Mouse (Mus musculus): ENCODE measurements around the gene Fgd3. TPM values are rescaled to one million over a fixed set of nuclear protein-coding genes. Genes with fewer than 3 reads are reported as not detected.

The Fgd3 gene
- polyA plus RNA-seq, 1 experiment from 2014 or later: 0.74 TPM

DNA sequence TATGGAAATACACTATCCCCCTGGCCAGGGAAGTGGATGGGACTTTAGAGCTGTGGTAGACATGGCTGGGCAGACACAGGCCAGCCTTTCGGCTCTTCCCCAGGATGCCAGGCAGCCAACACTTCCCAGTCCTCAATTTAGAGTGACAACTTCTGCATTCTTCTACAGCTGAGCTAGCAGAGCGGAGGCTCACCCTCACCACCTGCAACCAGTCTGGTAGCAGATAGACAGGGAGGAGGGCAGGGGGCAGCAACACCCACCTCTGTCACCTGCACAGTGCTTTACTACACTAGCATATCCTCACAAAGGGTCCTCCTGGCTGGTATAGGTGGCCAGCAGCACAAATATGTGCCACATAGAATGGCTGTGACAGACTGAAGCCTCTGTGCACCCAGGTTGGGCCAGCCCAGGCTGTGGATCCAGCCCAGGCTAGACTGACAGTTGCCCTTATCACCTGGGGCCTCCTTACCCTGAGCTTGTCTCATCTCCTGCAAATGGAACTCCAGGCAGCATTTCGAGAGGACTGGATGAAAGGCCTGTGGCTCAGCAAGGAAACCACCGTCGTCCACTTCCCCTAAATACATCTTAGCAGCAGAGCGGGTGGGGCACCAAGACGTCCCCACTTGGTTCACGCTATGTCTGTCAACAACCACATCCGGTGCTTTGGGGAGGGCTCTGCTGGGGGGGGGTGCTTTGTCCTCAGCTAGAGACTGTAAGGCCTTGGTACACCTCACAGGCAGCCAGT is 77.6 kb downstream of the Fgd3 start:
- H3K9me3 ChIP-seq (replicated peaks): no peaks in the 10 kb centered on the region
- no peak overlapping the region for H3K4me2 ChIP-seq
- H3K27ac ChIP-seq: no peak overlapping the region
- no peaks in the 10 kb centered on the region for H3K36me3 ChIP-seq
- no peak overlapping the region for H3K9ac ChIP-seq
- H3K4me1 ChIP-seq: peaks cover 3% of the 10 kb centered on the region
- 79% methylated on average over 9 of the region's 9 CpGs for WGBS
- H3K4me3 ChIP-seq (replicated peaks): no peak overlapping the region
- H3K27me3 ChIP-seq: peaks cover 18% of the 10 kb centered on the region
- no peak for ATAC-seq (replicated peaks; ENCODE audit: low FRiP score)

GRCm38 (mm10) chr13:49238737-49239136 is 81.4 kb downstream of the Fgd3 start:
- no peak overlapping the region for H3K4me2 ChIP-seq
- no peak overlapping the region for H3K4me3 ChIP-seq (replicated peaks)
- H3K9me3 ChIP-seq (replicated peaks): no peaks in the 10 kb centered on the region
- WGBS: 95% methylated on average over 8 of the region's 8 CpGs
- no peak for ATAC-seq (replicated peaks; ENCODE audit: low FRiP score)
- no peaks in the 10 kb centered on the region for H3K36me3 ChIP-seq
- H3K27ac ChIP-seq: no peak overlapping the region
- H3K9ac ChIP-seq: no peak overlapping the region
- no peaks in the 10 kb centered on the region for H3K4me1 ChIP-seq
- no peaks in the 10 kb centered on the region for H3K27me3 ChIP-seq

DNA sequence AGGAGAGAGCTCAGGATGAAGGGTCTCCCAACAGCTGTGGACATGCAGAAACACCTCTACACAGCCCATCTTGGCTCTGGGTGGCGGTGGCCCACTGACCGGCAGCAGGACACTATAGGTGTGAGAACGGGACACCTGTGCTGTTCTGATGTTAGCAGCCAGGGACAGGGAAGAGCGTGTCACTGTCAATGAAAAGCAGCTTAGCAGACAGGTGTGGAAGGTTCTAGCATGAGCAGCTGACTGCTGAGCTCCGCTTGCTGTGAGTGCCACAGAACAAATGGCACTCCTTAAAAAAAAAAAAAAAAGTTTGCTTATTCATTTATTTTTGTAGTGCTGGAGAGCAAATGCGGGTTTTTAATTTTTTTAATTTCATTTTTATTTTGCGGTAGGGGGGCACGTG is 82.5 kb downstream of the Fgd3 start:
- WGBS: 88% methylated on average over 8 of the region's 8 CpGs
- Histone ChIP-seq H3K27ac (no peak overlapping the region), H3K4me3 (replicated peaks) (no peak overlapping the region), H3K9ac (no peak overlapping the region), H3K9me3 (replicated peaks) (no peaks in the 10 kb centered on the region), H3K27me3 (no peaks in the 10 kb centered on the region), H3K4me2 (no peak overlapping the region), H3K36me3 (no peaks in the 10 kb centered on the region), H3K4me1 (no peaks in the 10 kb centered on the region)
- no peak for ATAC-seq (replicated peaks; ENCODE audit: low FRiP score)

GRCm38 (mm10) chr13:49234711-49235110 is 85.4 kb downstream of the Fgd3 start:
- no peak overlapping the region for H3K27ac ChIP-seq
- no peak overlapping the region for H3K4me2 ChIP-seq
- no peak overlapping the region for H3K9ac ChIP-seq
- ATAC-seq (replicated peaks; ENCODE audit: low FRiP score): no peak
- WGBS: 95% methylated on average over 4 of the region's 4 CpGs
- no peak overlapping the region for H3K4me3 ChIP-seq (replicated peaks)
- H3K4me1 ChIP-seq: no peaks in the 10 kb centered on the region
- no peaks in the 10 kb centered on the region for H3K9me3 ChIP-seq (replicated peaks)
- no peaks in the 10 kb centered on the region for H3K27me3 ChIP-seq
- no peaks in the 10 kb centered on the region for H3K36me3 ChIP-seq

- WGBS: 90% methylated on average over 8 of the region's 8 CpGs
- Histone ChIP-seq H3K4me3 (replicated peaks) (no peak overlapping the region), H3K4me2 (no peak overlapping the region), H3K27me3 (no peaks in the 10 kb centered on the region), H3K27ac (no peak overlapping the region), H3K4me1 (no peaks in the 10 kb centered on the region), H3K36me3 (no peaks in the 10 kb centered on the region), H3K9me3 (replicated peaks) (no peaks in the 10 kb centered on the region), H3K9ac (no peak overlapping the region)
- ATAC-seq (replicated peaks; ENCODE audit: low FRiP score): peak; percentile 81
Measured at GRCm38 (mm10) chr13:49233792-49234572, 86.1 kb downstream of the Fgd3 start.

GRCm38 (mm10) chr13:49225633-49226032 is 94.5 kb downstream of the Fgd3 start:
- Histone ChIP-seq H3K4me2 (no peak overlapping the region), H3K27ac (no peak overlapping the region), H3K27me3 (peaks cover 16% of the 10 kb centered on the region), H3K4me1 (no peaks in the 10 kb centered on the region), H3K9ac (no peak overlapping the region), H3K9me3 (replicated peaks) (no peaks in the 10 kb centered on the region), H3K4me3 (replicated peaks) (no peak overlapping the region), H3K36me3 (no peaks in the 10 kb centered on the region)
- no peak for ATAC-seq (replicated peaks; ENCODE audit: low FRiP score)
- 45% methylated on average over 4 of the region's 4 CpGs for WGBS

- Histone ChIP-seq H3K4me2 (no peak overlapping the region), H3K27ac (no peak overlapping the region), H3K9ac (no peak overlapping the region), H3K4me1 (no peaks in the 10 kb centered on the region), H3K27me3 (peaks cover 16% of the 10 kb centered on the region), H3K36me3 (no peaks in the 10 kb centered on the region), H3K4me3 (replicated peaks) (no peak overlapping the region), H3K9me3 (replicated peaks) (no peaks in the 10 kb centered on the region)
- no peak for ATAC-seq (replicated peaks; ENCODE audit: low FRiP score)
- WGBS: 59% methylated on average over 3 of the region's 3 CpGs
Measured at GRCm38 (mm10) chr13:49225159-49225558, 95.0 kb downstream of the Fgd3 start.

GRCm38 (mm10) chr13:49224729-49225128 is 95.4 kb downstream of the Fgd3 start:
- Histone ChIP-seq H3K27ac (no peak overlapping the region), H3K9me3 (replicated peaks) (no peaks in the 10 kb centered on the region), H3K4me3 (replicated peaks) (no peak overlapping the region), H3K4me1 (no peaks in the 10 kb centered on the region), H3K36me3 (no peaks in the 10 kb centered on the region), H3K9ac (no peak overlapping the region), H3K27me3 (peaks cover 16% of the 10 kb centered on the region), H3K4me2 (peak overlapping the region; percentile 31)
- WGBS: 24% methylated on average over 6 of the region's 6 CpGs
- no peak for ATAC-seq (replicated peaks; ENCODE audit: low FRiP score)

DNA sequence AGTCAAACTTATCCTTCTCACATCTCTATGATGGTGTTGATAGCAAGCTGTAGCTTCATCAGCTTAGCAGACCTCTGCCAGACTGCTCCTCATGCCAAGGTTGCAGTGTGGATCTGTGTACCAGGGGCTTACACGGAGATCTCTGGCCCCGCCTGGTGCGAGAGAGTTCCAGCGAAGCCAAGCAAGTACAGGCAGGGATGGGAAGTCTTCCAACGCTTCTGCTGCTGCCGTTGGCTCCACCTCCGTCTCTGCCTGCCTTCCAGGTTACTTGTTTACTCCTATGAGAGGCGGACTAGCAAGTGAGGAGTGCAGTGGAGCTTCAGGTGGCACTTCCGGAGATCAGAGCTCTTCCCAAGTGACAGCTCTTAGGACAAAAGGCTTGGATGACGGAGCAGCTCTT is 95.8 kb downstream of the Fgd3 start:
- H3K36me3 ChIP-seq: no peaks in the 10 kb centered on the region
- ATAC-seq (replicated peaks; ENCODE audit: low FRiP score): no peak
- WGBS: 11% methylated on average over 10 of the region's 10 CpGs

GRCm38 (mm10) chr13:49220912-49221311 is 99.2 kb downstream of the Fgd3 start:
- 31% methylated on average over 5 of the region's 5 CpGs for WGBS
- H3K27ac ChIP-seq: no peak overlapping the region
- H3K9ac ChIP-seq: no peak overlapping the region
- peaks cover 24% of the 10 kb centered on the region for H3K27me3 ChIP-seq
- H3K4me2 ChIP-seq: no peak overlapping the region
- no peaks in the 10 kb centered on the region for H3K9me3 ChIP-seq (replicated peaks)
- peaks cover 11% of the 10 kb centered on the region for H3K4me1 ChIP-seq
- no peak overlapping the region for H3K4me3 ChIP-seq (replicated peaks)
- no peaks in the 10 kb centered on the region for H3K36me3 ChIP-seq
- no peak for ATAC-seq (replicated peaks; ENCODE audit: low FRiP score)

More for the DNA sequence above, 95.8 kb downstream of the Fgd3 start:
- Histone ChIP-seq H3K9ac (no peak overlapping the region), H3K9me3 (replicated peaks) (no peaks in the 10 kb centered on the region), H3K4me3 (replicated peaks) (no peak overlapping the region), H3K4me2 (peak overlapping the region; percentile 31), H3K27ac (no peak overlapping the region), H3K4me1 (no peaks in the 10 kb centered on the region), H3K27me3 (peaks cover 16% of the 10 kb centered on the region)

GRCm38 (mm10) chr13:49219367-49219766 is 100.7 kb downstream of the Fgd3 start:
- Histone ChIP-seq H3K36me3 (no peaks in the 10 kb centered on the region), H3K9ac (no peak overlapping the region), H3K27ac (no peak overlapping the region), H3K27me3 (peaks cover 24% of the 10 kb centered on the region), H3K4me3 (replicated peaks) (no peak overlapping the region), H3K4me1 (peaks cover 21% of the 10 kb centered on the region), H3K4me2 (no peak overlapping the region), H3K9me3 (replicated peaks) (no peaks in the 10 kb centered on the region)
- ATAC-seq (replicated peaks; ENCODE audit: low FRiP score): no peak
- 86% methylated on average over 4 of the region's 4 CpGs for WGBS

DNA sequence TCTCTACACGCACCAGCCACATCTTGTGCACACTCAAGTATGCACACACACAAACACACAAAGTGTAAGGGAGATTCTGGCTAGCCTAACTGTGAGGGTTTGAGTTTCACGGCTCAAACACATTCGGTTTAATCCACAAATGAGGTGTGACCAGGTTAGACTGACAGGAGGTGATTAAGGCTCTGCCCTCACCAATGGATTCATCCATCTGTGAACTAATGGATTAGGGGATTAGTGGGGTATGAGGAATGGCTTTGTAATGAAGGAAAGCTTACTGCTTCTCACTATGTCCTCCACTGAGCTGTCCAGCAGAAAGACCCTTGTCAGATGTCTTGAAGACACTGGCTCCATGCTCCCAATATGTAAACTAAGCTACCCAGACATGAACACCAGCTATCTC is 101.5 kb downstream of the Fgd3 start:
- Histone ChIP-seq H3K4me2 (no peak overlapping the region), H3K36me3 (no peaks in the 10 kb centered on the region), H3K4me3 (replicated peaks) (no peak overlapping the region), H3K4me1 (peaks cover 23% of the 10 kb centered on the region), H3K9ac (no peak overlapping the region), H3K9me3 (replicated peaks) (no peaks in the 10 kb centered on the region), H3K27ac (no peak overlapping the region), H3K27me3 (peaks cover 17% of the 10 kb centered on the region)
- no peak for ATAC-seq (replicated peaks; ENCODE audit: low FRiP score)
- WGBS: 65% methylated on average over 3 of the region's 3 CpGs

All from kidney, embryonic 15.5 days (tissue).